ENCODE assay signal across 9 mouse cellular contexts in the genomic region with DNA sequence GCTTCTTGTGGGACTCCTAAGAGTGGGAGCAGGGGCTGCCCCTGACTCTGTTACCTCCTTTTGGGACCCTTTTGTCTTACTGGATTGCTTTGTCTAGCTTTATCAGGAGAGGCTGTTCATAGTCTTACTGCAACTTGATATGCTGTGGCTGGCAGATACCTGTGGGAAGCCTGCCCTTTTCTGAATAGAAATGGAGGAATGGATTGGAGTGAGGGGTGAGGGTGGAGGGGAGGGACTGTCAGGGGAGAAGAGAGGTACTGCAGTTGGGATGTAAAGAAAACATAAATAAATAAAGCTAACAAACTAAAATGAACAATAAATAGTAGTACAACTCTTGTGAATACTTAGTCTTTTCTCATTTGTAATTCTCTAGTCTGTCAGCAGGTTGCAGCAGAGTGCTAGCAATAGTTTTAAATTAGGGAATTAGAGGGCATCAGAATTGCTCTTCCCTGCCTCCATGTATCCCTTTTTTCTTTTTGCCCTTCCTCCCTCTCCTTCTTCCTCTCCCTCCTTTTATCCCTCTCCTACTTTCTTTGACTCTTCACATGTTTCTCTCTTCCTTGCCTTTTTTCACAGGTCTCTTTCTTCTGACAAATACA.
DNase-seq lines count a peak whose midpoint lies in the region; ATAC-seq and TF ChIP-seq lines count a peak whose summit lies in the region.
"Had no signal": no experiment of that assay in that cellular context is flagged by ENCODE, and none has a peak within 500 bp of the region (broad histone marks: within the 10 kb centered on the region; RNA-seq: fewer than 3 reads in every experiment).

No protein-coding gene starts in this region.

- peak; percentile 5 for DNase-seq in kidney, adult 2 months
- DNase-seq in kidney, adult 8-10 months, result no peak
- peak; percentile 12 for DNase-seq in thymus, adult 2 months
- DNase-seq in thymus, postnatal 25 days, result no peak
- peak; percentile 13 for DNase-seq in embryo, embryonic 9.5 days (ENCODE audit: extremely low spot score)
- peak; percentile 6 for DNase-seq in splenic B cell, adult 2 months (ENCODE audit: low read depth, low spot score)
- DNase-seq in liver, embryonic 11.5 days (ENCODE audit: low spot score), result no peak
- DNase-seq in urinary bladder, adult 18-20 months (ENCODE audit: low spot score in 2 of 2), result no peak

- H3K9ac ChIP-seq in liver, embryonic 11.5 days (ENCODE audit: low read depth, low read length), result no peak overlapping the region
- H3K9ac ChIP-seq: stomach, embryonic 15.5 days had no signal

- no peak overlapping the region for H3K4me3 ChIP-seq in kidney, adult 2 months (ENCODE audit: insufficient read depth, low read depth, low read length)
- no peak overlapping the region for H3K4me3 ChIP-seq in thymus, adult 2 months (ENCODE audit: control insufficient read depth, insufficient read depth, low read length)
- H3K4me3 ChIP-seq in liver, embryonic 11.5 days (ENCODE audit: low read depth, low read length), result no peak overlapping the region
- H3K4me3 ChIP-seq: stomach, embryonic 15.5 days had no signal

- H3K27ac ChIP-seq in kidney, adult 2 months (ENCODE audit: insufficient read depth, low read depth, low read length), result no peak overlapping the region
- H3K27ac ChIP-seq in thymus, adult 2 months (ENCODE audit: control insufficient read depth, insufficient read depth, low read length), result no peak overlapping the region
- H3K27ac ChIP-seq in liver, embryonic 11.5 days (ENCODE audit: low read depth, low read length), result no peak overlapping the region
- H3K27ac ChIP-seq: stomach, embryonic 15.5 days had no signal

- H3K9me3 ChIP-seq in liver, embryonic 11.5 days (ENCODE audit: control insufficient read depth, low read length), result no peaks in the 10 kb centered on the region
- H3K9me3 ChIP-seq: stomach, embryonic 15.5 days had no signal

- no peak for TF ChIP-seq POLR2A in kidney, adult 2 months (IDR thresholded peaks at IDR 0.05; ENCODE audit: low read depth, low read length)
- no peak for TF ChIP-seq POLR2A in thymus, adult 2 months (IDR thresholded peaks at IDR 0.05; ENCODE audit: control insufficient read depth, extremely low read depth, insufficient read depth, low read length, poor library complexity)

- no peak for ATAC-seq in liver, embryonic 11.5 days (replicated peaks; ENCODE audit: low FRiP score)

- no peak for TF ChIP-seq CTCF in kidney, adult 2 months (conservative IDR thresholded peaks at IDR 0.05; ENCODE audit: insufficient read depth, insufficient read length, low read depth, low read length)
- TF ChIP-seq CTCF in thymus, adult 2 months (IDR thresholded peaks at IDR 0.05; ENCODE audit: borderline replicate concordance, control insufficient read depth, extremely low read depth, insufficient read depth, low read length, poor library complexity), result no peak

- H3K4me1 ChIP-seq in kidney, adult 2 months (ENCODE audit: control insufficient read depth, insufficient read depth, low read length), result no peaks in the 10 kb centered on the region
- no peaks in the 10 kb centered on the region for H3K4me1 ChIP-seq in thymus, adult 2 months (replicated peaks; ENCODE audit: control insufficient read depth, insufficient read depth, low read length)
- no peaks in the 10 kb centered on the region for H3K4me1 ChIP-seq in liver, embryonic 11.5 days (replicated peaks; ENCODE audit: control insufficient read depth, insufficient read depth, low read length)
- H3K4me1 ChIP-seq: stomach, embryonic 15.5 days had no signal

- H3K27me3 ChIP-seq in kidney, adult 2 months (replicated peaks; ENCODE audit: control insufficient read depth, insufficient read depth, low read length), result no peaks in the 10 kb centered on the region
- H3K27me3 ChIP-seq in thymus, adult 2 months (ENCODE audit: control insufficient read depth, insufficient read depth, low read length), result no peaks in the 10 kb centered on the region
- no peaks in the 10 kb centered on the region for H3K27me3 ChIP-seq in splenic B cell, adult 2 months (ENCODE audit: control insufficient read depth, insufficient read depth, low read length, poor library complexity, severe bottlenecking)
- no peaks in the 10 kb centered on the region for H3K27me3 ChIP-seq in liver, embryonic 11.5 days (replicated peaks; ENCODE audit: control insufficient read depth, insufficient read depth, low read length)
- H3K27me3 ChIP-seq: stomach, embryonic 15.5 days had no signal

- H3K36me3 ChIP-seq in kidney, adult 2 months (ENCODE audit: control insufficient read depth, insufficient read depth, low read length), result no peaks in the 10 kb centered on the region
- H3K36me3 ChIP-seq in thymus, adult 2 months (ENCODE audit: control insufficient read depth, insufficient read depth, low read length), result no peaks in the 10 kb centered on the region
- H3K36me3 ChIP-seq in splenic B cell, adult 2 months (ENCODE audit: control insufficient read depth, insufficient read depth, low read length, poor library complexity, severe bottlenecking), result no peaks in the 10 kb centered on the region
- H3K36me3 ChIP-seq in liver, embryonic 11.5 days (ENCODE audit: control insufficient read depth, insufficient read depth, low read length), result no peaks in the 10 kb centered on the region
- H3K36me3 ChIP-seq: stomach, embryonic 15.5 days had no signal

- no peak overlapping the region for H3K4me2 ChIP-seq in liver, embryonic 11.5 days
- H3K4me2 ChIP-seq: stomach, embryonic 15.5 days had no signal

Comparison
In these comparisons a context has a peak if more than half of its experiments do, and no peak if none do; other contexts are left out.
1. DNase-seq: peak in kidney, adult 2 months (single experiment), thymus, adult 2 months (single experiment), embryo, embryonic 9.5 days (single experiment) and splenic B cell, adult 2 months (single experiment); none in kidney, adult 8-10 months (0 of 2), thymus, postnatal 25 days (single experiment), liver, embryonic 11.5 days (single experiment) and urinary bladder, adult 18-20 months (0 of 2).